Mouse (Mus musculus) small intestine, adult 2 months (tissue): ENCODE results near the gene Pf4.

ENCODE experiments used
- CTCF ChIP-seq: fragments of 200-500 bp; IDR thresholded peaks from 2 replicates; pipeline ENCODE4 v1.5.1; 2012; ENCODE audit warnings: low read depth, mild to moderate bottlenecking, control low read depth, inconsistent platforms, low read length, moderate library complexity, mixed read lengths; ENCODE audit not compliant: insufficient replicate concordance, insufficient read length; ENCODE audit errors: extremely low read depth
- POLR2A ChIP-seq: fragments of 200-500 bp; IDR thresholded peaks from 2 replicates; pipeline ENCODE4 v1.6.1; 2012; ENCODE audit warnings: low read depth, mild to moderate bottlenecking, control low read depth, inconsistent platforms, low read length, moderate library complexity

- TF ChIP-seq CTCF: no peak
- TF ChIP-seq POLR2A: no peak
Measured at GRCm38 (mm10) chr5:90806050-90806449, 33.8 kb downstream of the Pf4 start.
